Mouse (Mus musculus): ENCODE data around the gene Arhgdib.

Arhgdib gene

DNA sequence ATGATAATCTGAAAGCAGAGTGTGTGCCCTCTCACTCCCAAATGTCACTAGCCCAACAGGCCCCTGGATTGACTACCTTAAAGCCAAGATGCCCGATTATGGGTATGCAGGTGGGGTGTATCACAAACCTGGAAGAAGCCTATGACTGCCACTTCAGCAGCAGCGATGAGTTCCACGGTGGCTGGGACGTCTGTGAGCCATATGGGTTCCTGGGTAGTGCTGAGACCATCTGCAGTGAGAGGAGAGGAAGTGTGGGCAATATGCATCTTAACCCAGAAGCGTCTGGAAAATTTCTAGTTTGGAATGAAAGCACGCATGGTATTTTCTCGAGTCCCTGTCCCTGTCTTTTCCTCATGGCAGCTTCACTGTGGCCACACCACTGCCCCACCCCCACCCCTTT, 20.1 kb downstream of the Arhgdib start:
- no peak for DNase-seq (ENCODE audit: low spot score in 2 of 2)

DNA sequence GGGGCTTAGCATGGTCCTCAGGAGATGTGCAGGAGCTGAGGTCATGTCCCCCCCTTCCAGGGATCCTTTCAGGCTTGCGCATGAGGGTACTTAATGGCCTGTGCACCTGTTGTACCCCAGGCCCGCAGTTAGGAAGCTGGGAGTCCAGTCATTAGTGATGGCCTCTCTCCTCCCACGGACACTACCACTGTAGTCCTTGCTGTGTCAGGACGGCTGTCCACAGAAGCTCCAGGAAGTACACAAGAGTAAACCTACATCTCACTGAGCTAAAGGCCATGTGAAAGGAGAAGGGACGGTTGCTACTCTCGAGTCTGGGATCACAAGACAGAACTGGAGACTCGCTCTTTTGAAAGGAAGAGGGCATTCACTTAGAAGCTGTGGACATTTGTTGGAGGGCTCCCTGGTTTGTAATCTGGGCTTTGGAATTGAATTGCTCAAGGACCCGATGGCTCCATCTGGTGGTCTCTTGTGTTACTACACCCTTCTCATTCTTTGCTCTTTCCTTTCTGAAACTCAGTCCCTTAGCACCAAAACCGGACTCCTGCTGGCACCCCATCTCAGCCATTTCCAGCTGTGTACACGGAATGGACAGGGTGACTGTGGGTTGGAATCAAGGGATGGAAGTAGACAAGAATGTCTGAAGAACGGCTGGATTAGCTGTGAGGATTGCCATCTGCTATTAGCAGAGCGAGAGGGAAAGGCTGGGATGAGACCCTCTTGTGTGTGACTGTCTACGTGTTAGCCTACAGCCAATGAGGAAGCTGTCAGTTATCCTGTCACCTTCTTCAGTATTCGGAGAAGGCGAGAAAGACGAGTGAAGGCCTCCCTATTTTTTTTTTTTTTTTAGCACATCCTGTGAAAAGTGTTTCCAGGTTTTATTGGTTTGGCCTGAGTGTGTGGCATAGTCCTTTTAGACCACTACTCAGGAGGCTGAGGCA, 21.1 kb downstream of the Arhgdib start:
- DNase-seq (ENCODE audit: low spot score in 2 of 2), result peak; percentile 50 to 64

DNA sequence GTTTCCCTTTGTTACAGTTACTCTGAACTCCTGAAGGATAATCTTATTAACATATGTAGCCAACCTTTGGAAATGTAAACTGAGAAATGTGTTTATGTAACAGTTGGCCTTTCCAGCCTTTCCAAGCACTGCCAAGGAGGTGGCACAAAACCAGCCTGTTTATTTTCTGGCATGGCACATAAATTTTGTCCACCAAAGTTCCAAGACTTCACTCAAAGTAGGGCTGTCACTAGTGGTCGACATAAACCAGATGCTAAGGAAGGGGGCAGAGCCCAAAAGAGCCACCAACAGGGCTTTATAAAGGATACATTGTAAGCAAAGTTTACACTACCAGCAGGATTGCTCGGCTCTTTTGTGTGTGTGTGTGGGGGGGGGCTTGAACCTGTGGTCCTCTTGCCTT, 23.8 kb downstream of the Arhgdib start:
- no peak for DNase-seq (ENCODE audit: low spot score in 2 of 2)

DNA sequence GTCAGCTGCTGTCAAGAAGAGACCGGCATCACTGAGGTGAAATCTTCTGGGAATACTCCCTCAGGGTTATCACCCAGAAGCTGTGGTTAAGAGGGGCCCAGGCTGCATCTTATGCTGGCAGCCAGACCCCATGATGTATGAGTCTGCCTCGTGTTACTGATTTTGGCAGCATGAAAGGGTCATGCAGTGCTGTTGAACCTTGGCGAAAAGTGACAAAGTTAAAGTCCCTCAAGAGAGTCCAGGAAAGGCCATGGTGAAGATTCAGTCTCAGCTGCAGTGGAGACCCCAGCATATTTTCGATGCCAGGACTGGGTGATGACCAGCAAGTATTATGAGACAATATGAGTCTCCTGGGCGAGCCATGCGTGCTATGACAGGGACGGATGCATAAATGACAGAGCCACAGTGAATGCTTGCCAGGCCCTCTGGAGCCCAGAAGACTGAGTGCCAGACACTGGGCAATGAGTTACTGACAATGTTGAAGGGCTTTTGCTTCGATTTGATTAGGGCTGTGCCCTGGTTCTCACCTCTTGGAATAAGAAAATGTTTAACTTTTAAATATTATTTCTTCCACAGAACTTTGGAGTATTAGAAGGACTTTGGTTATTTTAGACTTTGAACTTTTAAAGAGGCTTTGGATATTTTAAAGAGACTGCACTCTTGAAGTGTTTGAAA, 25.8 kb downstream of the Arhgdib start:
- no peak for DNase-seq (ENCODE audit: low spot score in 2 of 2)

DNA sequence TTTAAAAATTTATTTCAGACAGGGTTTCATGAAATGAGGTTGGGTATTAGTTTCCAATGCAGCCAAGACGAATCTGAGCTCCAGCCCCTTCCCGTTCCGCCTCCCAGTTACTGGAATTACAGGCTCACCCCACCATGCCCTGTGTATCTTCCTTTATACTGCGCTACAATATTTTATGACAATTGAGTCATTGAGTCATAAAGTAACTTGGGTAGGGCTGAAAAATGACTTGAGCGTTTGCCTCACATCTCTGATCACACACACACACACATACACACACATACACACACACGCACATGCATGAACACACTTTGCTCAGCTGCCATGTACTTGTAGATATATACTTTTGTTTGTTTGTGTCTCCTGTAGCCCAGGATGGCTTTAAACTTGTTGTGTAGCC, 27.5 kb downstream of the Arhgdib start:
- no peak for DNase-seq (ENCODE audit: low spot score in 2 of 2)

DNA sequence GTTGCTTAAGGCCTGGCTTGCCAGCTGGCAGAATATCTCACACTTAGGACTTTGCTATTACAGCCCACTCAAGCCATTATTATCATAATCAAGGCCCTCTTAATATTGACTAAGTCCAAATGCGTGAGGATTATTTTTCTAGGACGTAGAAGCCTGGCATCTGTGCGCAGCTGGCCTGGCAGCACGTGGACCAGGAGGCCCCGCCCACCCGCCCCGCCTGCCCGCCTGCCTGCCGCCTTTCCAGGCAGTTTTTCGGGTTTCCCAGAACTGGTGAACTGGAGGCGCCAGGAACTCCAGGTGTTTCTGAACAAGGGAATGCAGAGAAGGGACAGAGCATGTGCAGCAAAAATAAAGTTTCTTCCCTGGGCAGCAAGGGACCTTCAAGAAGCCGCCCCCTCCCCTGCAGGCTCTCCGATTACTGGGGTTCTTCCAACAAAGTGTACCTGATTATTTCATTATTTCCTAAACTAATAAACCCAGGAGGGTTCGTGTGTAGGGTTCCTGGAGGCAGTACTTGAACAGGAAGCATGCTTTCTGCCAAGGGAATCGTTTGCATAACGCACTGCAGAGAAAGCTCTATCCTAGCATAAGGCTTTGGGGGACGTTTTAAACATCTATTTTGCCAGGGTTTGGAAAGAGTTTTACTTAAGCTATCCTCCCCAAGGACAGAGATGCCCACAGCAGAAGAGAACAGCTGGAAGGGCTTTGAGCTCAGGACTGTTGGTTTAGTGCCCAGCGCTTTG, 28.1 kb downstream of the Arhgdib start:
- DNase-seq (ENCODE audit: low spot score in 2 of 2), result no peak

DNA sequence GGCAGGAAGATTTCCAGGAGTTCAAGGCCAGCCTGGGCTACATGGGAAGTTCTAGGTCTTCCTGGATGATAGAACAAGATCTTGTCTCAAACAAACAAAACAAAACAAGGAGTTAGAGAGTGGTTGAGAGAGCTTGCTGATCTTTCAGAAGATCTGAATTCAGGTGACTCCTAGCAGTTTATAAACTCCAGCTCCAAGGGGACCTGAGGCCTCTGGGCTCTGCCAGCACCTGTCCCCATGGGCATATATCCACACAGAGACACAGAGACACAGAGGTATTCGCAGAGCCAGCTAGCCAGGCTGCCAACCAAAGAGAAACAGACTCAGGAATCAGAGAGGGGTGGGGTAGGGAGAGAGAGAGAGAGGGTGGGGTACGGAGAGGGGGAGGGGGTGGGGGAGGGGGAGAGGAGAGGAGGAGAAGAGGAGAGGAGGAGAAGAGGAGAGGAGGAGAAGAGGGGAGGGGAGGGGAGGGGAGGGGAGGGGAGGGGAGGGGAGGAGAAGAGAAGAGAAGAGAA, 28.9 kb downstream of the Arhgdib start:
- DNase-seq (ENCODE audit: low spot score in 2 of 2), result no peak

DNA sequence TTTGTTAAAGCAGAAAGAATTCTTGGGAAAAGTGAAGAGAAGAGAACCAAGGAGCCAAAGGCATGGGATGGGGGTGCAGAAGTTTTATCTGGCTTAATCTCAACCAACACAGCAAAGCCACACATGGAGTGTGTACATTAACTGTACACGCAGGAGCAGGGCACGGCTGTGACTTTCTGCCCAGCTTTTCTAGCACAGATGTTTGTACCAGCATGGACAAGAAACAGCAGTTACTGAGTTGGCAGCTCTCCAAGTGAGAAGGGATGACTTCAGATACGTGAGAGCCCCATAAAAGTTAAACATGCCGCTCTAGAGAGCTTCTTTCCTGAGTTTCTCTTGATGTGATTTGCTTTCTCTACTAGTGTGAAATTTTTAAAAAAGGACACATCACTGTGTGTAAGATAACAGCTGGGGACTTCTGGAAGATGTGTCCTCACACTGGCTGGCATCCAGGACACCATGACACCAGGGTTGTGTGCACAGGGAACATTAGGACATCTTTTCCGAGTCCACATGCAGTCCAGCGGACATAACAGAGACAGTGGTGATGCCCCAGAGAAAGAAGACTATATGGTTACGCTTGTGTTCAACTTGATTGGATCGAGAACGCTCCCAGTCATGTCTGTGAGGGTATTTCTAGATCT, 31.3 kb downstream of the Arhgdib start:
- DNase-seq (ENCODE audit: low spot score in 2 of 2), result no peak

DNA sequence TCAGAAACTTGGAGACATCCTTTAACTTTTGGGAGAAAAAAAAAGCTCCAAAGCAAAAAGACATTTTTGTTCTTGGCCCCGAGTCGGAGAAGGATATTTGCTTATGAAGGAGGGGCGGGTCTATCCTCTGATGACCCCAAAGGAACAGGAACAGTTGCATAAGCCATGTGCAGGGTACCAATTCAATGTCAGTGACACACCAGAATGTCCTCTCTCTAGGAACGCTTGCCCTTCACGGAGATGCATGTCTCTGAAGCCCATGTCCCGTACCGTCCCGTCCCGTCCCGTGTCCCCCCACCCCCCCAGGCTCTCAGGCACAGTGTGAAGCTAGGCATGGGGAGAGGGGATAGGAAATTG, 34.8 kb downstream of the Arhgdib start:
- no peak for DNase-seq (ENCODE audit: low spot score in 2 of 2)

DNA sequence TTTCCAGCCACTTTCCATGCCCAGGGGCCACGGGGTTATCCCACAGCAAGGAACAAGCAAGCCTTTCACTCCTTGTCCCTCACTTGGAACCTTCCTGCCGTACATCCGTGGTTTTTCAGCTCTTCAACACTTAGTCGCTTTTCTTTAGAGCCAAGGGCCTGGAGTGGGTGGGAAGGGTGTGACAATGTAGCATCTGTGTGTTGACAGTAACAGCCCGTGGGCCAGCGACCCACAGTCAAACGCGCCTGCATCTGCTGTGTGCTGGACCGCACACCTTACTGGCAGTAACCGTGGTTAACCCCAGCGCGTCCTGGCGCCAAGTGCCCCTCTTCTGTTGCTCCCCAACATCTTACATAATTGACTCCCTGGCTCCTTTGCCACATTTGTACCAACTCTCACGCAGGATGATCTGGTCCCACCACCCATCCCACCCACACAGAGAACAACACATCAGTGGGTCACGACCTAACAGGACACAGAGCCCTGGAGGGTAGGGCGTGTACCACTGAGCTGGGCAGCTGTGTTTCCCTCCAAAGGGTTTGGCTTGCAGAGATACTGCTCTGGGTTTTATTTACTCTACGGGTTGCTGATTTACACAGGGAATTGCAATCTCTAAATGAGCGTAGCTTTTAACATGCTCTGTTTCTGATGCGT, 35.3 kb downstream of the Arhgdib start:
- DNase-seq (ENCODE audit: low spot score in 2 of 2), result no peak

DNA sequence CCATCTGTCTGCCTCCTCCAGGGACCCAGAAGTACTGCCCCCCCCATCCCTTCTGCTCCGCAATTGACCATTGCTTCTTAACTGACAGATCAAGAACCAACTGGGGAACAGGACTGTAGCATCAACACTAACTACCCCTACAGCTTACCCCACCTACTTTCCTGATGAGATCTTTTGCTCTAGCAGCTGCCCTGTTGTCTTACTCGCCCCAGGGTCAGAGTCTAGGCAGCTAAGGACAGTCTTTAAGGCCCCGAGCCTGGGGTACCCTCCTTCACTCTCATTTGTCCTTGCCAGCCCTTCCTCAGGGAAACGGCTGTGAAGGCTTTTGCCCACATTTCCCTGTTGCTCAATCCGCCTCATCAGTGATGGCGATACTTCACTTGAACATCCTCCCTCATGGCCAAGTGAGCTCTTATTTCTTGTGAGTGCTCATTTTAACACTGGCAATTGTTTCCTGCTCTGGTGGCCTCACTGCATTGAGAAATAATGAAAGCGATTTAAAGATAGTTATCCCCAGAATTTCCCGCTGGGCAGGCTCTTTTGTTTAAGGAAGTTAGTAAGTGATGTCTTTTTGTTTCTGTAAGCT, 37.7 kb downstream of the Arhgdib start:
- no peak for DNase-seq (ENCODE audit: low spot score in 2 of 2)

DNA sequence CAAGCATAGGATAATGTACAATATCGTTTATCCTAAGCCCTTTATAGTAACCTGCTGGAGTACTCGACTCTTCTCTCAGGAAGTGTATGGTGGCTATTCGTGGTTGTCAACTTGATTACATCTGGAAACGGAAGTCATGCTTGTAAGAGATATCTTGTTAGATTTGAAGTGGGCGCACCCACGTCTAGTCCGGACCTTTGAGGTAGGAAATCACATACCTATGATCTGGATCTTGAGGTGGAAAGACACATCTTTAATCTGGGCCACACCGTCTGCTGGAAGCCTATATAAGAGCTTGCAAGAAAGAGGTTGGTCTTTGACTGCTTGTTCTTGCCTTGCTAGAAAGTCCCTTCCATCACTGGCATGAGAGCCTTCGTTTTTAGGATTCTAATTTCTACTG, 39.2 kb downstream of the Arhgdib start:
- no peak for DNase-seq (ENCODE audit: low spot score in 2 of 2)

DNA sequence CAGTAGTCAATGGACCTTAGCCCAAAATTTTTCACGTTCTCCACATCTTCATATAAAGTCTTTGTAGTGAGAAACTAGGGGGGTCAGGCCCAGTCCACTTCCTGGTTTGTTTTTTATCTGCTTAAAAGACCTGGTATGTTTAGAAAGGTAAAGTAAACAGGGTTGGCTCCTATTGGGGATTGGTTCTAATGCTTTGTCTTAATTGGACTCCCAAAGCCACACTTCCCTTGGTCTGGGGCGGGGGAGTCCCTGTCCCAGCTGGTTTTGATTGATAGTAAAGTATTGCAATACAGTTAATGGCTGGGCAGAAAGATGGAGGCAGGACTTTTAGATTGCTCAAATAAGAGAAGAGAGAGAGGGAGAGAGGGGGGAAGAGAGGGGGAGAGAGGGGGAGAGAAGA, 40.7 kb downstream of the Arhgdib start:
- DNase-seq (ENCODE audit: low spot score in 2 of 2), result peak in 1 of 2 experiments; percentile 5

DNA sequence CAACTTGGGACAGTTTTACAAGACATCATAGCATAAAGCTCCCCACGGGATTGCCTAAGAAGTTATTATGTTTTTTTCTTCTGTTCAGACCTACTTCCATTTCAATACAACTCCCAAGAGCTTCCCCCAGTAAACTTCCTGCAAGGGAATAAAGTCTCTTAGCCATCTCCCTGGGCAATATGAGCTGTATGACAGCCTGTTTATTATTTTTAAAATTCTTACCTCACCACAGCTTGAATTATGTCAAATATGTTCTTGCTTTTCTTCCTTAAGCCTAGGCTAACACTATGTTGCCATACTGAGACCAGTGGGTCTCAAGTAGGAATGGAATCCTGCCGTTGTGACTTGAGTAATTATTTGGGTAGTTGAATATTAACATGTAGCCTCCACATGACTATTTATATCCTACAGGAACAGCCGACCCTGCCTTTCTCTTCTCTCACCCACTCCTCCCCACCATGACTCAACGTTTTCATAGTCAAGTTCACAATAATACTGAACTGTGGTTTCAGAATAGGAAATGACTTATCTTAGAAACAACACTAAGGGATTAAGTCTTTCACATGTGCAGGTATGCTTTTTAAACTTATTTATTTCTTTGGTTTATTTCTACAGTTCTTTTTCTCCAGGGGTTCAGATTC, 41.2 kb downstream of the Arhgdib start:
- peak in 1 of 2 experiments; percentile 6 for DNase-seq (ENCODE audit: low spot score in 2 of 2)

DNA sequence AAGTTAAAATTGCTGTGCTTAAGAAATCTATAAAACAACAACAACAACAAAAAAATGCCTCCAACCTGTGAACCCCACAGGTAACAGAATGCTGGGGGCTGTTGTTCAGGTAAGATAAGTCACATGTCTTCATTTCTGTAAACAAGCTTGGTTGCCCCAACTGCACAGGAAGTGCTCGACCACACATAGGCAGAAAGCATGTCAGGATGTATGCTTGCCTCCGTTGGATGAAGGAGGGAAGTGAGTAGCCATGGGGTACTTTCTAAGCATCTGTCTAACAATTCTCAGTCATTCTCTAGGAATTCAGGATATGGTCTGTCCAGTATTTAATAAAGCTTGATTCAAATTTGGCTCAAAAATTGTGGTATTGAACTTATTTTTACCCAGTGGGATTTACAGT, 42.7 kb downstream of the Arhgdib start:
- DNase-seq (ENCODE audit: low spot score in 2 of 2), result peak in 1 of 2 experiments; percentile 28

DNA sequence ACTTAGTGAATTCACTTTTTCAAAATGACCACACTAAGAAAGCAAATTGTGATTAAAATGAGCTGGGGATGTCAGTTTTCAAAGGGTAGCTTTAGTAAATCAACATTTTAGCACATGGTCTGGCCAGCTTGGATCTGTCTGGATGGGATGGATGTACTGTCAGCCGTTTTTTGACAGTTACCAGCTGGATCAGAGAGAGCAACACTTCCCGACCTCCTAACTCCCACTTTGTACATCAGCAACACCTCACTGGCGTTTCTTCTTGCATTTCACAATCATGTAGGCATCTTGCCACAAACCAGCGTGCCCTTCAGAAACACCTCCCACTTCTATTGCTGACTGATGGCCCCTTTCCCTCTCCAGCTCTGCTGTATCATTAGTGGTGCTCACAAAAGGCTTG, 43.5 kb downstream of the Arhgdib start:
- DNase-seq (ENCODE audit: low spot score in 2 of 2), result no peak

DNA sequence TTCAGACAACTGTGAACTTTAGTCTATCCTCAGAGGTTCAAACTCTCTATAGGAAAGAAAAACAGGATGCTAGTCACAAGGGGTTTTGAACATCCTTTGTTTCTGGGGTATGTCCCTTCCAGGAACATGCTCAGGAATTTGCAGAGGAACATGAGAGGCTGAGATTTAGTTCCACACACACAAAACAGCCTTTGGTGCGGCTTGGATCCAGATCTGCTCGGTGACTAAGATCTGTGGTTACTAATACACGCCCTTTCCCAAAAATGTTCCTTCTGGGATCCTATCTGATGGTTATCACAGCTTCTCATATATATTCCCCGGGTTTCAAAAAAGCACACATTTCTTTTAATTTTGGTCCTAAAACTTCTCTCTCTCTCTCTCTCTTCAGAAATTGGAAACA, 43.9 kb downstream of the Arhgdib start:
- DNase-seq (ENCODE audit: low spot score in 2 of 2), result no peak

DNA sequence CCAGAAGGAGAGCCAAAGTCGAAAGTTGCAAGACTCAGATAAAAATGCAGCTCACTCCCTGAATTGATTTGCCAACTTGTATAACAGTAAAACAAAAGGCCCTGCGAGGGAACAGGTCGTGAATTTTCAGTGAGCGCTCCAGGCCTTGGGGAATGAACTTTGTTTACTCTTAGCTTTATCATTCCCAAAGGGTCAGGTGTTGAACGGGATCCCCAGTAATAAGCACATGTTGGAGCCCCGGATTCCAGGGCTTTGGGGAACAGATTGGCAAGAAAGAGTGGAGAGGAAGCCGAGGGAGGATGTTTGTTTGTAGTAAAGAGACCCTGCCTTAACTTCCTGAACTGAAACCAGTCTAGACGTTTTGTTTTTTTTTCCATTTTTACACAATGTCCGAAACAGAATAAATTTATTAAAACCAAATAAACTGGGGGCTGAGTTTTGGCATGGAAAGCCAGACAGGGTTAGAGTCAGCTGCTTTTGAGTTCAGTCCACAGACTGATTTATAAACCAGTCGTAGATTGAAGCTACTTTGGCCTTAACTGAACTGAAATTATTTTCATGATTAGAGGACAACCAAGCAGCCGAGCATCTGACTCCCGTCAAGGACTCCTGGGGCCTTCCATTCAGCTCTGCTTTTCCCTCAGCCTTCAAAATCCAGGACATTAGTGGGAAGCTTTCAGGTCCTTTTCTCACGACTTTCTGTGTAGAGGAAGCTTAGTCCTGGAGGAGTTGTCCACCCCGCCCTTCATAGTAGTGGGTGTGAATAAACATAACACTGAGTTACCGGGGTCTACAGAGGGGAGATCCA, 47.0 kb downstream of the Arhgdib start:
- no peak for DNase-seq (ENCODE audit: low spot score in 2 of 2)

DNA sequence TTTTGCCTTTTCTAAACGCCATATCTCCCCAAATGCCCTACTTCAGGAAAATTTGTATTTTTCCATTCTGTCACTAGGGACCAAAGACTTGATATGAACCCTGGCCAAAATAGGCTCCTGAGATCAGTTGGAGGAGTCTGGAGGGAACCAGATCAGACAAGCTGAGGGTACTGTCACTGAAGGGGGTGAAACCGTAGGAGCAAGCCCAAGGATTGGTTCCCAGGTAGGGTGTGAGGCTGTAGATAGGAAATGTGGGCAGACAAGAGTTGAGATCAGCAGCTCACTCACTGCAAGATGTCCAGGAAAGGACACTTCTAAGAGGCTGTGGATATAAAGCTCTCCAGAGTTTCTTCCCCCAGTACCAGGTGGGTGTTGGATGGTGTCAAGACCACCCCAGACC, 49.7 kb downstream of the Arhgdib start:
- DNase-seq (ENCODE audit: low spot score in 2 of 2), result no peak

DNA sequence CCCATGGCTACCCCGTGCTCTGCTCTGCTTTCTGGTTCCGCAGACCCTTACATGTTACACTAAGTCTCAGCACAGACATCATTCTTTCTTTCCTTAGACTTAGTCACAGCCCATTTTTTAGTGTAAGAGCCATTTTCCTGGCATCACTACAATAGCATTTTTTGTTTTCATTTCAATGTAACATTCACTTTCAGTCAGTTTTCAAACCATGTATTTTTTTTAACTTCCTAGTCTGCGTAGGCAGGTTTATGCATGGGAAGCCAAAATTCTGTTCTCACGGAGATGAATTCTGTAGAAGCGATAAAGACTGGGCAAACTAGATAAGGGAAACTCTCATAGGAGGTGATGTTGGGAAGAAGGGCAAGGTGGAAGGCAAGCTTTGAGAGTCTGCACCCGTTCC, 52.1 kb downstream of the Arhgdib start:
- DNase-seq (ENCODE audit: low spot score in 2 of 2), result no peak
